In the genomic region with DNA sequence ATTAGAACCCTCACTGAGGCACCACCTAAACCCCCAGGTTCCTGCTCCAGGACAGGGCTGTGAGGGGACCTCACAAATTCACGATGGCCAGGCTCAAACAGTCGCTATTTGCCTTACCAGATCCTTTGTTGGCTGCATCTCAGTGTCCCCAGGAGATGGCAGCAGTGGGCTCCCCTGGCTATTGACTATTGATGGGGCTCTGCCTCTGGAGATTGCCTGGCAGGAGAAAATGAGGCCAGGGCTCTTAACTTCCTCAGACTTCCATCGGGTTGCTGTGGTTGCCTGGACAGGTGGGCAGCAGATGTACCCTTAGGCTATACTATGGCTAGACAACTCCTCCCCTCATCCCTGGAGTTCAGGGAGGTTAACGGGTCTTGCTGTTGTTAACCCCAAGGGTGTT, we compare ENCODE assay signal across 9 mouse cellular contexts. TPM values are rescaled to one million over a fixed set of nuclear protein-coding genes. Genes with fewer than 3 reads are reported as not detected.
DNase-seq lines count a peak whose midpoint lies in the region; ATAC-seq and TF ChIP-seq lines count a peak whose summit lies in the region.
"Had no signal": no experiment of that assay in that cellular context is flagged by ENCODE, and none has a peak within 500 bp of the region (broad histone marks: within the 10 kb centered on the region; RNA-seq: fewer than 3 reads in every experiment).

No protein-coding gene starts in this region.

- H3K4me3 ChIP-seq in heart, embryonic 12.5 days: no peak overlapping the region
- H3K4me3 ChIP-seq in embryonic fibroblast, embryonic 13.5 days (ENCODE audit: insufficient read depth, low read length): no peak overlapping the region
- H3K4me3 ChIP-seq: midbrain, embryonic 12.5 days had no signal

- no peaks in the 10 kb centered on the region for H3K9me3 ChIP-seq in heart, embryonic 12.5 days (replicated peaks)
- H3K9me3 ChIP-seq: midbrain, embryonic 12.5 days had no signal

- ATAC-seq in heart, embryonic 12.5 days (ENCODE audit: insufficient number of reproducible peaks, low FRiP score): no peak
- ATAC-seq in megakaryocyte progenitor cell, adult 5-6 weeks (replicated peaks; ENCODE audit: poor library complexity): peak; percentile 80
- no peak for ATAC-seq in inflammation-experienced regulatory T-cells, adult 6 months

- H3K36me3 ChIP-seq in heart, embryonic 12.5 days: no peaks in the 10 kb centered on the region
- H3K36me3 ChIP-seq: midbrain, embryonic 12.5 days had no signal

- H3K4me2 ChIP-seq in heart, embryonic 12.5 days: peak overlapping the region; percentile 61

- peaks cover 6% of the 10 kb centered on the region; the same call in 1 of the 2 replicates for H3K4me1 ChIP-seq in heart, embryonic 12.5 days (replicated peaks)
- H3K4me1 ChIP-seq in embryonic fibroblast, embryonic 13.5 days (ENCODE audit: control insufficient read depth, insufficient read depth, low read length): 0 out of 2 replicates have a peak, but pooled peaks cover 2% of the 10 kb centered on the region

- H3K27ac ChIP-seq in heart, embryonic 12.5 days (ENCODE audit: poor library complexity, severe bottlenecking): no peak overlapping the region
- no peak overlapping the region for H3K27ac ChIP-seq in embryonic fibroblast, embryonic 13.5 days (ENCODE audit: insufficient read depth, low read length)
- H3K27ac ChIP-seq: midbrain, embryonic 12.5 days had no signal

- DNase-seq in heart, adult 11 months: no peak
- peak; percentile 26 for DNase-seq in urinary bladder, postnatal 25 days (ENCODE audit: low spot score)
- no peak for DNase-seq in urinary bladder, postnatal 10 days (ENCODE audit: low spot score)
- peak; percentile 74 to 76 for DNase-seq in kidney, postnatal 4 days

- 0 out of 2 replicates have a peak, but pooled peaks cover 3% of the 10 kb centered on the region for H3K27me3 ChIP-seq in heart, embryonic 12.5 days (replicated peaks)
- H3K27me3 ChIP-seq: midbrain, embryonic 12.5 days had no signal

- H3K9ac ChIP-seq in heart, embryonic 12.5 days: no peak overlapping the region
- H3K9ac ChIP-seq: midbrain, embryonic 12.5 days had no signal

- TF ChIP-seq CTCF in embryonic fibroblast, embryonic 13.5 days (IDR thresholded peaks at IDR 0.05; ENCODE audit: borderline replicate concordance, insufficient read depth, low read length): peak; percentile 40; the same call in 1 of the 2 replicates

- TF ChIP-seq POLR2A in embryonic fibroblast, embryonic 13.5 days (IDR thresholded peaks at IDR 0.05; ENCODE audit: low read depth, low read length): no peak

- WGBS in heart, embryonic 12.5 days: 34% methylated on average over 4 of the region's 4 CpGs

RNA-seq across cellular contexts. Expression of gene Dhrs7c, which starts 22.2 kb away (rescaled TPM):
- 1.1 and 1.3 TPM in 2 replicates for polyA plus RNA-seq in heart, embryonic 12.5 days (2016; fragmentation: Nextera tagmentation; extraction: Ambion mirVana)
- polyA plus RNA-seq in embryonic fibroblast, embryonic 13.5 days (2011; ENCODE audit: insufficient read length, low read depth, missing spikeins): not detected in 2 replicates
- 0.66 TPM in 1 of 2 replicates, not detected in the other for total RNA-seq in megakaryocyte progenitor cell, adult 5-6 weeks (2015)
- total RNA-seq in megakaryocyte progenitor cell, adult 5-6 weeks (2017): not detected in 2 replicates
- not detected for polyA plus RNA-seq in inflammation-experienced regulatory T-cells, adult 6 months (2017; shearing (Covaris generic))
- polyA plus RNA-seq: midbrain, embryonic 12.5 days had no signal

RNA-seq across cellular contexts. Expression of gene Gsg1l2, which starts 45.8 kb away (rescaled TPM):
- polyA plus RNA-seq in heart, embryonic 12.5 days (2016; fragmentation: Nextera tagmentation; extraction: Ambion mirVana): not detected in 2 replicates
- not detected in 2 replicates for polyA plus RNA-seq in embryonic fibroblast, embryonic 13.5 days (2011; ENCODE audit: insufficient read length, low read depth, missing spikeins)
- total RNA-seq in megakaryocyte progenitor cell, adult 5-6 weeks (2015): not detected in 2 replicates
- not detected in 2 replicates for total RNA-seq in megakaryocyte progenitor cell, adult 5-6 weeks (2017)
- polyA plus RNA-seq in inflammation-experienced regulatory T-cells, adult 6 months (2017; shearing (Covaris generic)): not detected
- polyA plus RNA-seq: midbrain, embryonic 12.5 days had no signal

RNA-seq across cellular contexts. Expression of gene Glp2r, which starts 49.3 kb away (rescaled TPM):
- not detected in 2 replicates for polyA plus RNA-seq in heart, embryonic 12.5 days (2016; fragmentation: Nextera tagmentation; extraction: Ambion mirVana)
- polyA plus RNA-seq in embryonic fibroblast, embryonic 13.5 days (2011; ENCODE audit: insufficient read length, low read depth, missing spikeins): not detected in 2 replicates
- not detected in 2 replicates for total RNA-seq in megakaryocyte progenitor cell, adult 5-6 weeks (2015)
- total RNA-seq in megakaryocyte progenitor cell, adult 5-6 weeks (2017): not detected in 2 replicates
- not detected for polyA plus RNA-seq in inflammation-experienced regulatory T-cells, adult 6 months (2017; shearing (Covaris generic))
- polyA plus RNA-seq: midbrain, embryonic 12.5 days had no signal

Comparison
In these comparisons a context has a peak if more than half of its experiments do, and no peak if none do; other contexts are left out.
1. DNase-seq: peak in urinary bladder, postnatal 25 days (single experiment) and kidney, postnatal 4 days (2 of 2); none in heart, adult 11 months (single experiment) and urinary bladder, postnatal 10 days (single experiment).